Mouse (Mus musculus) natural killer cell, adult 2 months (primary cell): ENCODE measurements around the gene Rgs4.

Experiments used
- DNase-seq, 2 experiments: peaks; one replicate each; pipeline ENCODE4 v3.0.0; 2022; ENCODE audit warnings: low spot score in 2 of 2

The Rgs4 gene

GRCm38 (mm10) chr1:169747473-169747872, at the start of gene Rgs4:
Rgs4 (minus strand) TSS chr1:169747642.
- no peak for DNase-seq

DNA sequence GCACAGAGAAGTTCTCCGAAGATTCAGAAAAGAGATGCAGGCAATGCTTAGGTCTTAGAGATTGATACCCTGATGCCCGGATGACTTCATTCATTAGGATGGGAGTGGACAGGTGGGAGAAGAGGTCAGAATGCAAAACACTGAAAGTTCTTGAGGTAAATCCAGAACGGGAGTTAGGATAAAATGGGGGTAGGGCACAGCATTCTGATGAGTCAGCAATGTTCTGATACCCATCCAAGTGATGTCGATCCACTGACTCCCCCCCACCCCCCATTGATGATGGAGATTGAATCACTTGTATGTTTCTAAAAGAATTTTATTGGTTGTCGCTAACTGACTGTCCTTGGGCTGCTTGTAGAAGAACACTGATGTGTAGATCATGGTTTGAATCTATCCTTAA, 45.0 kb upstream of the Rgs4 start:
- no peak for DNase-seq

- DNase-seq: no peak
Observed at GRCm38 (mm10) chr1:169785981-169786380, 38.5 kb upstream of the Rgs4 start.

GRCm38 (mm10) chr1:169776566-169776965, 29.1 kb upstream of the Rgs4 start:
- DNase-seq: no peak

- no peak for DNase-seq
Observed at GRCm38 (mm10) chr1:169764619-169764955, 17.1 kb upstream of the Rgs4 start.

DNA sequence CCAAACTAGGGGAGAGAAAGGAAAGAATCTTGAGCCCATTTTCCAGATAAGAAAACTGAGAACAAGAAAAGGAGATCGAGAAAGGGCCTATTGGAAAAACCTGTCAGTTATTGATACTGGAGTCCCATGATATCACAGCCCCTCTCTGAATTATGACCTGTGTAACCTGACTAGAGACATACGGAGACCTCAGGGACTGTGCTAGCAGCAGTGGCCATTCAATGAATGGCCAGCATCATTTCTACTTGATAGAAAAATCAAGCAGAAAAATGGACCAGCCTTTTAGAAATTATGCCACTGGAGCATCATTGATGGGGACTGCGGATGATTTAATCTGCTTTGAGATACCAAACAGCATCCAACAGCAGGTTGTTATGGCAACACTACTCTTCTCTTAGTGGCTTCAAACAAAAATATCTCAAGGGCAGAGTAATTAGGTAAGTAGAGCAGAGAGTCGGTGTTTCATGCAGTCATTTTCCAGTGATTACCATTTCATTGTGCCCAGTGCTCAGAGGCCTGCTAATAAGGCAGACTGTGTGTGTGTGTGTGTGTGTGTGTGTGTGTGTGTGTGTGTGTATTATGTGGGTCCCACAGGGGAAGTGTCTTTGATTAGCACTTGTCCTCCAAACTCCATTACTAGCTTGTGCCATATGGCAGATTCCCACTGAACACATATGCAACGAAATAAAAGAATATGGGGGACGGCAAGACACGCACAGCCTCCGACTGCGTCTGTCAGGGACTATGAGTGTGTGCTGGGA, 16.6 kb upstream of the Rgs4 start:
- DNase-seq: no peak

- DNase-seq: no peak
Observed at GRCm38 (mm10) chr1:169762524-169762923, 15.1 kb upstream of the Rgs4 start.

- DNase-seq: no peak
Observed at GRCm38 (mm10) chr1:169756532-169756931, 9.1 kb upstream of the Rgs4 start.

DNA sequence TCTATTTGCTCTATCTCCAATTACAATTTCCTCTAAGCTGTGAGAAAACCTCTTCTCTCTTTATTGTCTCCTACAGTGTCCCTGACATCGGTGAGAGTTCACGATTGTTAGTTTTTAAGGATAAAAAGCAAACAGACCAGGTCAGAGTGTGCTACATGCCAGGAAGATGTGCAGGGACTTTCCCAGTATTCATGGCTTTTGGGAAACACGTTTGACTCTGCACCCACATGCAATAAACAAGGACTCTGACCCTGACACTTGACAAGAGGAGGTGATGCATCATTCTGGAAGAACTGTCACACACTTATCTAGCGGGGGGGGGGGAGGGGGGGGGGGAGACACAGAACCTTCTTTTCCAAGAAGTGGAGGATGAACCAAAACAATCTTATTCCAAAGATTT, 5.0 kb upstream of the Rgs4 start:
- DNase-seq: no peak

DNA sequence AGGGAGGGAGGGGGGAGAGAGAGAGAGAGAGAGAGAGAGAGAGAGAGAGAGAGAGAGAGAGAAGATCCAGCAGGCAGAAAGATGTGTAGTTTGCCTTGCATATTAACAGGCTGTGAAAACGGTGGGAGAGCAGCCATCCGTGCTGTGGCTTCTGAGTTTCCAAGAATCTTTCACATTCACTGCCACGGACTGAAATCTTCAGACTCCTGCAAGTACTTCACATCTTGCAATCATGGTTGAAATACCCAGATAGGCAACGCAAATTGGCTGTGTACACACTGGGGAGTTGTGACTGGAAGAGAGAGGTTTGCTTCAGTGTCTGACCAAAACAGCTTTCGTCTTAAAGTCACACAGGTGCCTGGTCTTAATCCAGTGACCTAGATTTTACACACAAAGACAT, 997 bp upstream of the Rgs4 start:
- DNase-seq: no peak

DNA sequence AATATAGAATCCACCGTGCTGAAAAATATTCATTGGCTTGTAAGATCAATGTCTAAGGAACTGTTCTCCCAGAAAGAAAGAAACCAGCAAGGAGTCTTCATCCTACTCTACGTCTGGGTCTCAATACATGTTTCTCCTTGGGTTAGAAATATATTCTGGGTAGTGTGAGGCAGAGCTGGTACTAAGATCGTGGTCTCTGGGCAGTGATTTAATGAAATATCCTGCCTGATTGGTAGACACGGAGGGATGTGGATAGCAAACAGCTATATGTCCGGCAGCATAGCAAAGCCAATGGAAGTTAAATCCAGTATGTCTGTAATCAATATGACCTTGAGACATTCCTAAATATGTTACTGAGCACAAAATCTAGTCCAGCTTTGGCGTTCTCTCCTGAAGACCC, 460 bp upstream of the Rgs4 start:
- no peak for DNase-seq

GRCm38 (mm10) chr1:169741147-169741546, 6.3 kb downstream of the Rgs4 start:
- no peak for DNase-seq

DNA sequence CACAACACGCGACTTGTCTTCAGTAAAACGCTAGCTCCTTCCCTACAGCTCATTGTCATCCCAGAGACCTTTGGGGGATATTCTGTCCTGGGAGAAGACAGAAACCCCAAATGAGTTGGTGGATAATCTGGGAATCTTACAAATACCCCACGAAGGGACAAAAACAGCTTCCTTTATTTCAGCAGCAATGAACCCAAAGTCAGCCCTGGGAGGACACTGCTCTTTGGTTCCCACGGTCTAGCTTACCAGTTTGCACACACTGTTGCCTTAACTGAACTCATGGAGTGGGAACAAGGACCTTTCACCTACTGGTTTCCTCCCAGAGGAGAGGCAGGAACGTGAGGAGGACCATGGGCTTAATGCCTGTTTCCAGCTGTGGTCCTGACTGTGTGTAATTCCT, 10.2 kb downstream of the Rgs4 start:
- DNase-seq: no peak

DNA sequence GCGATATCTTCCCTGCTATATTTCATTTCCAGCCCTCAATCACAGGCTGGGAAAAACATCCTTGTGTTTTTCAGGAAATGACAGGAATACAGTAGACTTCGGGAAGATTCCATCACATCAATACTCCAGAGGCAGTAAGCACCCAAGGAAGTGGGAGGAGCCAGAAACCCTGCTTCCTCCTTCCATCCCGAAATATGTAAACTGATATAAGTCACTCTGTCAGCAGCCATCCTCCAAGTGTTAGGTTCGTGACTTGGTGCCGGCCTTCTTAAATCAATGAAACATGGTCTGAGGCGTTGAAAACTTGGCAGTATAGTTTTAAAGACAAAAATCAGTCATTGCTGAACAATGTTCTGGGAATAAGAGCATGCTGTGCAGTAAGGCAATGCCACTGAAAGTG, 11.3 kb downstream of the Rgs4 start:
- no peak for DNase-seq

DNA sequence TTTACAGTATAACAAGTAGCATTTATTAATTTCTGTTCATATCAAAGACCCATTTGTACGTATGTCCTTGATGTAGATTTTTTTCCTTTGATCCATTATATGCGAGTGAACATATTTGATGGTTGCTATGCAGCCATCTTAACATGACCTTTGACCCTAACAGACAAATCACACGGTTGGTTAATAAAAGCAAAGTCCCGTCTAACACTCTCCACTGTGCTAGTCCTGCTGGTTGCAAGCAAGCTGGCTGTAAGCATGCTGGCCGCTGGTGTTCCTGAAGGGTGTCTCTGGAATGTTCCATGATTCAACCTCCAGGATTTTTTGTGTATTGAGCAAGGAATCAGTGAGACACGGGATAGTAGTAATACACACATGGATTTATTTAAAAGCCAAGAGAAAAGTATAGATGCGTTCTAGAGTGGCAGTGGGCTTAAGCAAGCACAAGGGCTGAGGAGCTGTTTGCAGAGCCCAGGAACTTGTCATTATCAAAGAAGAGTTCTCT, 16.8 kb downstream of the Rgs4 start:
- DNase-seq: no peak

GRCm38 (mm10) chr1:169726319-169726718, 21.1 kb downstream of the Rgs4 start:
- no peak for DNase-seq

DNA sequence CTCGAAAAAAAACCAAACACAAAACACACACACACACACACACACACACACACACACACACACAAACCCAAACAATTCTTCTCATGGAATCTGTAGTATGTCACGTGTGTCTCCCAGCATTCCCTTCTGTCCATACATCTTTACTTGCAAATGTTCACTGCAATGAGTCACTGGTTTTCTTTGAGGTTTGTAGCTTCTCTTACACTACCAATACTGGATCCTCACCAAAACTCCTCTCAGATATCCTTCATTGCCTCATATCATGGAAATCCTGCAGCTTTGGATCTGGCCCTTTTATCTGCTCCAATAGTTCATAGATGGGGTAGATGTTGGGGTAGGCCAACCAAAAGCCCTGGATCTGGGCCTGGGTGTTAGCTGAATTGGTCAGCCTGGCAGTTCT, 25.6 kb downstream of the Rgs4 start:
- no peak for DNase-seq

DNA sequence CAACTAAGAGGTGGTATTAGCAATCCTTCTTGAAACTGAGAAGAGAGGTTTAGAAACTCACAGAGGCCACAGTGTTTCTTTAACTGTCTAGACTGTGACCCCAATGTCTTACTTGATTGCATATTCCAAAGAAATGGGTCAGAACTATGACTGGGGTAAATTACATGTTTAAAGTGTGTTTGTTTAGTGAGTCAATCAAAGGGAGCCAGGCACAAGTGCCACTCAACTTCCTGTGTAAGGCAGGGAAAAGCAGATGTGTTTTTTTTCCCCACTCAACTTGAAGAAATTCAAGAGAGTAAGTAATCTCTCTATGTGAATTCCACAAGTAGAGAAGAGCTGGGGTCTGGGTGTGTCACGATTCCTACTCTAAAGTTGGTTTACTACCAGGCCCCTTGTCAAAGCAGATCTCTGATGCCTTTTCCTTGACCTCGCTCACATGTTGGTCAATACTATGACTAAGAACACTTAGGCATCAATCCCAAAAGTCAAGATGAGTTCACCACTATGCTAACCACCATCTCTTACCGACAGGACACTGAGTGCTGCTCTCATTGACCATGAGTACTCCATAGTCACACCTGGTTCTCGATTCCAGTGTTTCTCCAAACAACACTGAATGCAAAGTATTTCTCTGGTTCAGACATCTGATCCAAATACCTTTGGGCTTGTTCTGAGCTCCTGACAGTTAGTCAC, 42.9 kb downstream of the Rgs4 start:
- no peak for DNase-seq

GRCm38 (mm10) chr1:169699184-169699583, 48.3 kb downstream of the Rgs4 start:
- no peak for DNase-seq

DNA sequence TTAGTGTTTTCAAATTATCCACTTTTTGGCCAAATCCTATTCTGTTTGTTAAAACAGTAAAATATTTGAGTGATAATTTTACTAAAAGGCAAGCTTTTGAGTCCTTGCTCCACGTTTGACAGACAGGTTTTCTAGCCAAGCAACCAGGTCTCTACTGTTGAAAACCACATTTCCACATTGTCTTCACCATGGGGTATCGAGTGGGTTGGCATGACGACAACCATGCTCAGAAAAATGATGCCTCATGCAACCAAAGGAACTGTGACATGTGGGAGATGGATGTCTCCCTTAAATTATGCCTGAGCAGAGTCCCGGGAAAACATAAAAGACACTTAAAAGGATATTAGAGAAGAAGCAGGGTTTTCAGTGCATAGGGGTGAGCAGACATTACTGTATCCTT, 50.2 kb downstream of the Rgs4 start:
- DNase-seq: no peak

GRCm38 (mm10) chr1:169695356-169695755, 52.1 kb downstream of the Rgs4 start:
- DNase-seq: no peak

- no peak for DNase-seq
Observed at GRCm38 (mm10) chr1:169693537-169693936, 53.9 kb downstream of the Rgs4 start.

DNA sequence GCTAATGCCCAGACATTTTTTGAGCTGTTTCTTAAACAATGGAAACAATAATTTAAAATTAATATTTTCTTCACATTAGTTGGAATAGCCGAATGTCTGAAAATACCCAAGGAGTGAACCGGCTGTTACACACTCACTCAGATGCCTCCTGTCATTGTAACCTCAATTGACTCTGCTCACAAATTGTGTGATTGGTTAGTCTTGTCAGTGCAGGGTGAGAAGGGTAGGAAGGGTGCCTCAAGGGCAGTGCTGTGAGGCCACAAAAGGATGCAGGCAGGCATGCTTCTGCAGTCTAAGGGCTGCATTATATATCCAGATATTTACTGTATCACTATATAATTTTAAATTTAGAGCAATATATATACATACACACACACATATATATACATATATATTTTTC, 54.4 kb downstream of the Rgs4 start:
- no peak for DNase-seq
